Mouse (Mus musculus): ENCODE results near the gene Rela. TPM values are rescaled to one million over a fixed set of nuclear protein-coding genes. Genes with fewer than 3 reads are reported as not detected.

Gene Rela
- polyA plus RNA-seq, 1 experiment from 2014 or later: 28.7 TPM

DNA sequence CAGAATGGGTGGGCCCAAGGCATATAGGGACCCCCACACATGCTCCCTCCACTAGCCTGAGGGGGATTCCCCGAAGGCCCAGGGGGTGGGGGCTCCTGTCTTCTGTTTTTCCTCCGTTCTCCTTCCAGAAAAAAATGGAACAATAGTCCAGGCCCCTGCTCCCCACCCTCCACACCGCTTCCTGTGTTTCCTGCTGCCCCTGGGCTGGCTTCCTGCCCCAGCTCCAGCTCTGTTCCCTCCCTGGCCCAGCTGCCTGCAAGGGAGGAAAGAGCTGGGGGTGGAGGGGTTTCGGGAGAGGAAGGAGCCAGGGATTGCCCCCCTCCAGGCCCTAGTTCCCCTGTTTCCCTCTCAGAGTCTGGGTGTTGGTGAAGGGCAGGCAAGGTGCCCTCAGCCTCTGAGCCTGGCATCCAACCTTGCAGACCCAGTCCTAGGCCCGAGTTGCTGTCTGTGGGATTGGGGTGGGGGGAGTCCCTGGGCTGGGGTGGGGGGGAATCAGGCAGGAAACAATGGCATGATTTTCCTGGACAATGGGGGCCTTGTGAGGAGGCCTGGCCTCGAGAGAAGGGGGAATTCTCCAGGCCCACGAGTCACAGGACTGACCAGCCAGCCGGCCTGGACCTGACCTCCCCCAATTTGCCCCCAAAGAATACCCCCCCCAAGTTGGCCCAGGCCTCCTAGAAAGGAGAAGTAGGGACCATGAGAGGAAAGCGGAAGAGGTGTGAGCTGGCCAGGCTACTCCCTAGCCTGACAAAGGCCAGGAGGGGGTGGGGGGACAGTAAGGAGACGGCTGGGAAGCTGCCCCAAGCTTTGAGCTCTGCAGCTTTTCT lies 55.0 kb downstream of the Rela start:
- Histone ChIP-seq H3K4me1 (replicated peaks; ENCODE audit: control insufficient read depth, insufficient read depth) (no peaks in the 10 kb centered on the region; the same call in none of the 2 replicates), H3K27me3 (ENCODE audit: control insufficient read depth, insufficient read depth, low read length) (no peaks in the 10 kb centered on the region), H3K4me2 (replicated peaks; ENCODE audit: low read depth) (peak overlapping the region; percentile 94), H3K36me3 (ENCODE audit: control insufficient read depth, insufficient read depth, low read length) (peaks cover 30% of the 10 kb centered on the region), H3K9ac (ENCODE audit: low read length) (peak overlapping the region; percentile 88), H3K4me3 (ENCODE audit: low read depth, low read length) (peak overlapping the region; percentile 81), H3K9me3 (ENCODE audit: control insufficient read depth, low read length) (no peaks in the 10 kb centered on the region), H3K27ac (replicated peaks) (peak overlapping the region; percentile 78)
- ATAC-seq (ENCODE audit: low FRiP score, low TSS enrichment) (no peak), DNase-seq (ENCODE audit: low spot score) (no peak)
- TF ChIP-seq EP300 (optimal IDR thresholded peaks at IDR 0.05) (no peak), CTCF (IDR thresholded peaks at IDR 0.05; ENCODE audit: low read depth) (no peak)
- WGBS: 56% methylated on average over 10 of the region's 10 CpGs

DNA sequence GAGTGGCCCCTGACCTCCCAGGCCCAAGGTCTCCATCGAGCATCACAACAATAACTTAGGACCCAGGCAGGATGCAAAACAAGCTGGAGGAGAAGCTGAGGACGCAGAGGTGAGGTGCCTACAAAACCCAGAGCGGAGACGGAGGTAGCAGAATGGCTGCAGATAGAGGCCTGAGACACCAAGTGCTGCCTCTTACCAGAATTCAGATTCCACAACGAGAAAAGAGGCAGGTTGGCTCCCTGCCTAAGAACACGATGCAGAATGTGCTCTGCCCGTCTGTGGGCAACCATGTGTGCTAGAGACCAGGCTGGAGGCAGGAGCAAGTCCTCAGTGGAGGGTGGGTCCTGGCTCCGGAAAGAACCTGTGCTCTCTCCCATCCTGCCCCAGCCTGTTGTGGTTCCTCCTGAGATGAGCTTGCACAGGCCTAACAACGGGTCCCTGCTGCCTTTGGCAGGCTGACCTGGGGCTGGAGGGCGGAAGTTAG lies 55.7 kb downstream of the Rela start:
- no peaks in the 10 kb centered on the region for H3K27me3 ChIP-seq (ENCODE audit: control insufficient read depth, insufficient read depth, low read length)
- peak overlapping the region; percentile 81; the same call in 1 of the 2 replicates for H3K4me3 ChIP-seq (ENCODE audit: low read depth, low read length)
- peaks cover 35% of the 10 kb centered on the region for H3K36me3 ChIP-seq (ENCODE audit: control insufficient read depth, insufficient read depth, low read length)
- 58% methylated on average over 10 of the region's 10 CpGs for WGBS
- peak overlapping the region; percentile 88 for H3K9ac ChIP-seq (ENCODE audit: low read length)
- no peak for ATAC-seq (ENCODE audit: low FRiP score, low TSS enrichment)
- TF ChIP-seq CTCF (IDR thresholded peaks at IDR 0.05; ENCODE audit: low read depth) (no peak), EP300 (optimal IDR thresholded peaks at IDR 0.05) (no peak)
- peak overlapping the region; percentile 94 for H3K4me2 ChIP-seq (replicated peaks; ENCODE audit: low read depth)
- peak overlapping the region; percentile 78; the same call in 1 of the 2 replicates for H3K27ac ChIP-seq (replicated peaks)
- no peak for DNase-seq (ENCODE audit: low spot score)
- no peaks in the 10 kb centered on the region for H3K9me3 ChIP-seq (ENCODE audit: control insufficient read depth, low read length)
- no peaks in the 10 kb centered on the region; the same call in none of the 2 replicates for H3K4me1 ChIP-seq (replicated peaks; ENCODE audit: control insufficient read depth, insufficient read depth)

GRCm38 (mm10) chr19:5693801-5694200 lies 56.5 kb downstream of the Rela start:
- no peak for DNase-seq (ENCODE audit: low spot score)
- H3K36me3 ChIP-seq (ENCODE audit: control insufficient read depth, insufficient read depth, low read length): peaks cover 42% of the 10 kb centered on the region
- no peaks in the 10 kb centered on the region for H3K9me3 ChIP-seq (ENCODE audit: control insufficient read depth, low read length)
- no peaks in the 10 kb centered on the region for H3K27me3 ChIP-seq (ENCODE audit: control insufficient read depth, insufficient read depth, low read length)
- WGBS: 89% methylated on average over 6 of the region's 6 CpGs
- no peak overlapping the region for H3K4me3 ChIP-seq (ENCODE audit: low read depth, low read length)
- H3K9ac ChIP-seq (ENCODE audit: low read length): peak overlapping the region; percentile 2; the same call in 1 of the 2 replicates
- ATAC-seq (ENCODE audit: low FRiP score, low TSS enrichment): no peak
- TF ChIP-seq EP300 (optimal IDR thresholded peaks at IDR 0.05): no peak
- TF ChIP-seq CTCF (IDR thresholded peaks at IDR 0.05; ENCODE audit: low read depth): no peak
- no peak overlapping the region for H3K27ac ChIP-seq (replicated peaks)
- H3K4me2 ChIP-seq (replicated peaks; ENCODE audit: low read depth): no peak overlapping the region
- H3K4me1 ChIP-seq (replicated peaks; ENCODE audit: control insufficient read depth, insufficient read depth): no peaks in the 10 kb centered on the region; the same call in 1 of the 2 replicates

DNA sequence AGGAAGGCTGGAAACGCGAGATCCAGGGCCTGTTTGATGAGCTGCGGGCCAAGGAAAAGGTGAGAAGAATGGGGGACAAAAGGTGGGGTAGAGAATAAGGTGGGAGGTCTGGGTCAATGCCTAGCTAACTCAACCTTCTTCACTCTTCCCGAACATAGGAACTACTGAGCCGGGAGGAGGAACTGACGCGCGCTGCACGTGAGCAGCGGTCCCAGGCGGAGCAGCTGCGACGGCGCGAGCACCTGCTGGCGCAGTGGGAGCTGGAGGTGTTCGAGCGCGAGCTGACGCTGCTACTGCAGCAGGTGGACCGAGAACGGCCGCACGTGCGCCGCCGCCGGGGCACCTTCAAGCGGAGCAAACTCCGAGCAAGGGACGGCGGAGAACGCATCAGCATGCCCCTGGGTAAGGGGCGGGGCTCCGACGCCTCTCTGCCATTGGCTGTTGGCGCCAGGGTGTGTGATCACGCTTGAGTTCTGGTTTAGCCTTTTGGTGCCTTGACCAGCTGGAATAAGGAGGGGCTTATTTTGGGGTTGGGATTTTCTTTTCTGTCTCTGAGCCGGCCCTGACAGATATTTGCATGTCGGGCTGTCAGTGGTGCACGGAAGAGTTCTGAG lies 58.7 kb downstream of the Rela start:
- DNase-seq (ENCODE audit: low spot score) (peak; percentile 54), ATAC-seq (ENCODE audit: low FRiP score, low TSS enrichment) (no peak)
- H3K27me3 ChIP-seq (ENCODE audit: control insufficient read depth, insufficient read depth, low read length): no peaks in the 10 kb centered on the region
- peaks cover 55% of the 10 kb centered on the region for H3K36me3 ChIP-seq (ENCODE audit: control insufficient read depth, insufficient read depth, low read length)
- no peak overlapping the region for H3K4me3 ChIP-seq (ENCODE audit: low read depth, low read length)
- TF ChIP-seq CTCF (IDR thresholded peaks at IDR 0.05; ENCODE audit: low read depth): no peak
- no peak for TF ChIP-seq EP300 (optimal IDR thresholded peaks at IDR 0.05)
- 45% methylated on average over 41 of the region's 41 CpGs for WGBS
- no peak overlapping the region for H3K4me2 ChIP-seq (replicated peaks; ENCODE audit: low read depth)
- no peak overlapping the region for H3K27ac ChIP-seq (replicated peaks)
- H3K9ac ChIP-seq (ENCODE audit: low read length): no peak overlapping the region
- no peaks in the 10 kb centered on the region for H3K9me3 ChIP-seq (ENCODE audit: control insufficient read depth, low read length)
- no peaks in the 10 kb centered on the region; the same call in 1 of the 2 replicates for H3K4me1 ChIP-seq (replicated peaks; ENCODE audit: control insufficient read depth, insufficient read depth)

Small RNA genes lying within 50 kb of the gene (microRNA-seq; reads per million reads assigned to microRNA genes)
- gene Mir6987: not detected

Other genes with a start within 250 kb of the Rela start
- gene Sart1, start 248.8 kb upstream of the Rela start, polyA plus RNA-seq (2015; fragmentation: Nextera tagmentation; extraction: Ambion mirVana): 30.9 and 34.1 TPM in 2 replicates
- 0.44 TPM in 1 of 2 replicates, not detected in the other for gene Tsga10ip, start 235.0 kb upstream of the Rela start, polyA plus RNA-seq (2015; fragmentation: Nextera tagmentation; extraction: Ambion mirVana)
- 196 and 203 TPM in 2 replicates for gene Drap1, start 212.5 kb upstream of the Rela start, polyA plus RNA-seq (2015; fragmentation: Nextera tagmentation; extraction: Ambion mirVana)
- gene AI837181, start 212.3 kb upstream of the Rela start, polyA plus RNA-seq (2015; fragmentation: Nextera tagmentation; extraction: Ambion mirVana): 36.5 and 38.6 TPM in 2 replicates
- 0.16 and 0.33 TPM in 2 replicates for gene Fosl1, start 189.9 kb upstream of the Rela start, polyA plus RNA-seq (2015; fragmentation: Nextera tagmentation; extraction: Ambion mirVana)
- gene Ccdc85b, start 179.6 kb upstream of the Rela start, polyA plus RNA-seq (2015; fragmentation: Nextera tagmentation; extraction: Ambion mirVana): 11.6 and 12.5 TPM in 2 replicates
- 103 and 111 TPM in 2 replicates for gene Fibp, start 176.9 kb upstream of the Rela start, polyA plus RNA-seq (2015; fragmentation: Nextera tagmentation; extraction: Ambion mirVana)
- gene Ctsw, start 169.0 kb upstream of the Rela start, polyA plus RNA-seq (2015; fragmentation: Nextera tagmentation; extraction: Ambion mirVana): 0.29 and 0.50 TPM in 2 replicates
- gene Efemp2, start 163.5 kb upstream of the Rela start, polyA plus RNA-seq (2015; fragmentation: Nextera tagmentation; extraction: Ambion mirVana): 59.7 and 67.0 TPM in 2 replicates
- 18.4 and 18.5 TPM in 2 replicates for gene Mus81, start 149.1 kb upstream of the Rela start, polyA plus RNA-seq (2015; fragmentation: Nextera tagmentation; extraction: Ambion mirVana)
- 1,281 and 1,389 TPM in 2 replicates for gene Cfl1, start 147.0 kb upstream of the Rela start, polyA plus RNA-seq (2015; fragmentation: Nextera tagmentation; extraction: Ambion mirVana)
- gene 1700020D05Rik, start 133.7 kb upstream of the Rela start, polyA plus RNA-seq (2015; fragmentation: Nextera tagmentation; extraction: Ambion mirVana): not detected in 2 replicates
- 2.8 and 3.8 TPM in 2 replicates for gene Snx32, start 126.9 kb upstream of the Rela start, polyA plus RNA-seq (2015; fragmentation: Nextera tagmentation; extraction: Ambion mirVana)
- gene Ovol1, start 76.8 kb upstream of the Rela start, polyA plus RNA-seq (2015; fragmentation: Nextera tagmentation; extraction: Ambion mirVana): 26.6 and 28.2 TPM in 2 replicates
- 4.7 and 5.7 TPM in 2 replicates for gene Ap5b1, start 69.5 kb upstream of the Rela start, polyA plus RNA-seq (2015; fragmentation: Nextera tagmentation; extraction: Ambion mirVana)
- gene Rnaseh2c, start 35.6 kb upstream of the Rela start, polyA plus RNA-seq (2015; fragmentation: Nextera tagmentation; extraction: Ambion mirVana): 57.3 and 64.7 TPM in 2 replicates
- 31.8 and 37.9 TPM in 2 replicates for gene Kat5, start 27.2 kb upstream of the Rela start, polyA plus RNA-seq (2015; fragmentation: Nextera tagmentation; extraction: Ambion mirVana)
- gene Sipa1, start 26.2 kb downstream of the Rela start, polyA plus RNA-seq (2015; fragmentation: Nextera tagmentation; extraction: Ambion mirVana): 8.0 and 11.5 TPM in 2 replicates
- 14.0 and 16.5 TPM in 2 replicates for gene Map3k11, start 51.3 kb downstream of the Rela start, polyA plus RNA-seq (2015; fragmentation: Nextera tagmentation; extraction: Ambion mirVana)
- gene Pcnx3, start 51.4 kb downstream of the Rela start, polyA plus RNA-seq (2015; fragmentation: Nextera tagmentation; extraction: Ambion mirVana): 6.5 and 7.9 TPM in 2 replicates
- gene Kcnk7, start 66.9 kb downstream of the Rela start, polyA plus RNA-seq (2015; fragmentation: Nextera tagmentation; extraction: Ambion mirVana): 8.4 and 9.5 TPM in 2 replicates
- gene Ehbp1l1, start 88.8 kb downstream of the Rela start, polyA plus RNA-seq (2015; fragmentation: Nextera tagmentation; extraction: Ambion mirVana): 28.0 and 29.5 TPM in 2 replicates
- 51.9 and 52.1 TPM in 2 replicates for gene Fam89b, start 92.2 kb downstream of the Rela start, polyA plus RNA-seq (2015; fragmentation: Nextera tagmentation; extraction: Ambion mirVana)
- 15.7 and 26.9 TPM in 2 replicates for gene Ltbp3, start 103.4 kb downstream of the Rela start, polyA plus RNA-seq (2015; fragmentation: Nextera tagmentation; extraction: Ambion mirVana)
- 38.1 and 40.9 TPM in 2 replicates for gene Scyl1, start 133.9 kb downstream of the Rela start, polyA plus RNA-seq (2015; fragmentation: Nextera tagmentation; extraction: Ambion mirVana)
- 13.8 and 18.8 TPM in 2 replicates for gene Frmd8, start 237.8 kb downstream of the Rela start, polyA plus RNA-seq (2015; fragmentation: Nextera tagmentation; extraction: Ambion mirVana)
- gene Slc25a45, start 240.3 kb downstream of the Rela start, polyA plus RNA-seq (2015; fragmentation: Nextera tagmentation; extraction: Ambion mirVana): 2.9 and 3.2 TPM in 2 replicates

Measured in stomach, postnatal 0 days (tissue).